Mouse (Mus musculus): ENCODE data around the gene Nfib.

DNA sequence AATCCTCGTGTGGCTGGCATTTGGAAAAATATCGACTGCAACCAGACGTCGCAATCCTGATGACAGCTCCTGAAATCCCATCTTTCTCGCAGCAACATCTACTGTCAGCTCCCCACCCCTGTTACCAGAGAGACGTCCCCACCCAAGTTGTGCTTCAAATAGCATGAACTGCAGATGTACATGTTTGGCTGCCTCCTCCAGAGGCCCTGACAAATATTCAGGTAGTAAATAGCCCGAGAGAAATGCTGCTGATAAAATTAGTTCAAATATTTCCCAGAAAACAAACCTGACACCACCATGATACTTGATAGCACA, 132.3 kb downstream of the Nfib start:
- TF ChIP-seq CTCF (IDR thresholded peaks at IDR 0.05; ENCODE audit: insufficient read depth, low read length) (no peak), POLR2A (IDR thresholded peaks at IDR 0.05; ENCODE audit: borderline replicate concordance, extremely low read depth, low read depth, low read length) (no peak)

Data from lung, adult 2 months (tissue).